Mouse (Mus musculus): Measurements from ENCODE around the gene Usp4. TPM values are rescaled to one million over a fixed set of nuclear protein-coding genes. Genes with fewer than 3 reads are reported as not detected.
A peak's percentile ranks its signal among the peaks of the same experiment; 100 is the strongest.

Usp4 gene
- polyA plus RNA-seq, 1 experiment from 2014 or later: 133 TPM

DNA sequence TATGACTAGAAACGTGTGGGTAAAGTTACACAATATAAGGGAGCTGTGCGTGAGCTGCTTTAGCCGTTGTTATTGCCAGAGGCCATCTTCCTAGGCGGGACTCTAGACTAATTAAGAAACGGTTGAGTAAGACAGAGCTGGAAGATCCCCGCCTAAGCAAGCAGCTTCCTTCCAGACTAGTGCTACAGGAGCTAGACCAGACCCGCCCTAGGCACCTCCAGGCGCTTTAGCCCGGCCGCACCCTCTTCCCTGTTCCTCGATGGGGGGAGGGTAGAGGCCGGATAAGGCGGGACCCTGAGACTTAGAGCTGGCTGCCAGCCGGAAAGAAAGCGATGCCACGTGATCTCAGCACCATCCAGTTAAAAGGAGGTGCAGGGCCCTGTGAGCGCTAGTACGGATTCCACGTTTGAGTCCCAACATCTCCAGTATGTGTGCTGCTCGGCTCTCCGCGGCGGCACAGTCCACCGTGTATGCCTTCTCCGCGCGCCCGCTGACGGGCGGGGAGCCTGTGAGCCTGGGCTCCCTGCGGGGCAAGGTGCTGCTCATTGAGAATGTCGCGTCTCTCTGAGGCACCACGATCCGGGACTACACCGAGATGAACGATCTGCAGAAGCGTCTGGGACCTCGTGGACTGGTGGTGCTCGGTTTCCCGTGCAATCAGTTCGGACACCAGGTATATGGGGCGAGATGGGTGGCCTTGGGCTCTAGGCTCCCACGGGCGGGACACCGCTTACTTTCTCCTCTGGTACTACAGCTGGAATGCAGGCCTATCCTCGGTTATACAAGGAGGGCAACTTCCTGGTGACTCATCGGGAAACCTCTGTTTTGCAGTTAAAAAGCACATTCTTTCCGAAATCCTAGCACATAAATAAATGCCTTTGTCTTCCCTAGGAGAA, 8.5 kb upstream of the Usp4 start, which contains the start of gene Gpx1:
Gene Gpx1 (plus strand): TSS at position 18 of the 896 bp plus-strand sequence.
- no peaks in the 10 kb centered on the region for H3K9me3 ChIP-seq (ENCODE audit: control insufficient read depth, low read length)
- H3K4me2 ChIP-seq (ENCODE audit: low read depth, severe bottlenecking): peak within 1 kb of the TSS; percentile 74
- H3K27ac ChIP-seq (replicated peaks; ENCODE audit: low read depth, low read length): peak within 1 kb of the TSS; percentile 93
- WGBS: under 1% methylated on average over 49 of the region's 49 CpGs
- no peaks in the 10 kb centered on the region for H3K27me3 ChIP-seq (ENCODE audit: control insufficient read depth, insufficient read depth, low read length)
- H3K4me1 ChIP-seq (ENCODE audit: control insufficient read depth, insufficient read depth, low read length): no peaks in the 10 kb centered on the region
- peak within 1 kb of the TSS; percentile 95 for H3K9ac ChIP-seq (ENCODE audit: low read length)
- DNase-seq (ENCODE audit: low spot score) (peak; percentile 93), ATAC-seq (ENCODE audit: insufficient number of reproducible peaks, low FRiP score, low TSS enrichment, low read depth) (peak; percentile 94)
- H3K4me3 ChIP-seq (ENCODE audit: low read depth, low read length): peak within 1 kb of the TSS; percentile 74
- H3K36me3 ChIP-seq (ENCODE audit: control insufficient read depth, insufficient read depth, low read length): peaks cover 8% of the 10 kb centered on the region

DNA sequence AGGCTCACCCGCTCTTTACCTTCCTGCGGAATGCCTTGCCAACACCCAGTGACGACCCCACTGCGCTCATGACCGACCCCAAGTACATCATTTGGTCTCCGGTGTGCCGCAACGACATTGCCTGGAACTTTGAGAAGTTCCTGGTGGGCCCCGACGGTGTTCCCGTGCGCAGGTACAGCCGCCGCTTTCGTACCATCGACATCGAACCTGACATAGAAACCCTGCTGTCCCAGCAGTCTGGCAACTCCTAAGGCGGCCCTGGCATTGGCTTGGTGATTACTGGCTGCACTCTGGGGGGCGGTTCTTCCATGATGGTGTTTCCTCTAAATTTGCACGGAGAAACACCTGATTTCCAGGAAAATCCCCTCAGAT, 7.8 kb upstream of the Usp4 start:
- H3K27ac ChIP-seq (replicated peaks; ENCODE audit: low read depth, low read length): peak overlapping the region; percentile 93
- ATAC-seq (ENCODE audit: insufficient number of reproducible peaks, low FRiP score, low TSS enrichment, low read depth) (no peak), DNase-seq (ENCODE audit: low spot score) (peak; percentile 41)
- H3K9ac ChIP-seq (ENCODE audit: low read length): peak overlapping the region; percentile 95
- peak overlapping the region; percentile 74 for H3K4me3 ChIP-seq (ENCODE audit: low read depth, low read length)
- peaks cover 6% of the 10 kb centered on the region for H3K36me3 ChIP-seq (ENCODE audit: control insufficient read depth, insufficient read depth, low read length)
- H3K9me3 ChIP-seq (ENCODE audit: control insufficient read depth, low read length): no peaks in the 10 kb centered on the region
- WGBS: 10% methylated on average over 20 of the region's 20 CpGs
- peak overlapping the region; percentile 74 for H3K4me2 ChIP-seq (ENCODE audit: low read depth, severe bottlenecking)
- H3K4me1 ChIP-seq (ENCODE audit: control insufficient read depth, insufficient read depth, low read length): no peaks in the 10 kb centered on the region
- no peaks in the 10 kb centered on the region for H3K27me3 ChIP-seq (ENCODE audit: control insufficient read depth, insufficient read depth, low read length)

DNA sequence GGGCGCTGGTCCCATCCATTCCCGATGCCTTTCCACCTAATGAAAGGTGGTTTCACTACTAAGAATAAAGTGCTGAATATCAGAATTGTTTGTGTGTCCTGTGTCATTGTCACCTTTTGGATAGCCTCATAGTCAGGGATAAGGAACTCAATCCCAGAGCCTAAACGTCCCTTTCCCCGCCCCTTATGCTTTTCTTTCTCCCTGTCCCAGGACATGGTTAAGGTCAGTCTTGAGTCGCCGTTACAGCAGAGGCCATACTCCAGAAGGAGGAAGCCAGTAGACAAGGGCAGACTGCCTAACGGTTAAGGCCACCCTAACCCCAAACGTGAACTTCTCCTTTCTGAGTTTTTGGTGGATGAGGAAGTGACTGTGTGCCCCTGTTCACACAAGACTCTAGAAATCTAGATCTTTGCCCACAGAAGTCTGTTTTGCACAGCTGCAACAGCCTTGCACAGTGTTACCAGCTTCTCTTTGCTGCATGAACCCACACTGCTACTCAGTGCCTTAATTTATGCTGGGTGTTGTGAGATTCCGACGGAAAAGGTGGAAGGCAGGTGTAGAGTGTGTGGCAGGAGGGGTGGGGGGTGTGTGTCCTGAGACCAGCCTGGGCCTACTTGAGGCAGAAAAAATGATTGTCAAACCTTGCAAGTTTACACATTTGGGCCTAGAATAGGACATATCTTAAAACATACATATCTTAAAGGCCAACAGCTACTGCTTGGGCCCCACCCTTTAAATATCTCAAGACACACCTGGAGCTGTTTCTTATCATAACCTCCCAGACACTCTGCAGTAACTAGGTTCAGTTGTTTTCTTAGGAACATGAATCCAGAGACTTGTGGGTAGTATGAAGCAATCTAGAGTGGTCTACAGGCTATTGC, 7.2 kb upstream of the Usp4 start:
- 66% methylated on average over 10 of the region's 10 CpGs for WGBS

DNA sequence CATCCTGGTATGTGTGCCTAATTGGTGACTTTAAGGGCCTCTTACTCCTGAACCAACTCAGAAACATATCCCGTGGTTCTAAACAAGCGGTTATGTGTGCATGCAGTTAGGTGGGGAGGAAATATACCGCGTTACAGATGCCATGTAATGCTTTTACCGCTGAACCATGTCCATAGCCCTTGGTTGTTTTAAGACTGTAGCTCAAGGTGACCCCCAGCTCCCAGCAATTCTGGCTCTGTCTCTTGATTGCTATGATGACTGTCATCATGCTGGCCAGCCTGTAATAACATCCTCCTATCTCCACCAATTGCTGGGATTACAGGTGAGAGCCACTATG, 6.5 kb upstream of the Usp4 start:
- H3K9me3 ChIP-seq (ENCODE audit: control insufficient read depth, low read length): no peaks in the 10 kb centered on the region
- DNase-seq (ENCODE audit: low spot score) (no peak), ATAC-seq (ENCODE audit: insufficient number of reproducible peaks, low FRiP score, low TSS enrichment, low read depth) (no peak)
- no peaks in the 10 kb centered on the region; the same call in 1 of the 2 replicates for H3K36me3 ChIP-seq (ENCODE audit: control insufficient read depth, insufficient read depth, low read length)
- WGBS: 92% methylated on average over 5 of the region's 5 CpGs
- no peaks in the 10 kb centered on the region for H3K27me3 ChIP-seq (ENCODE audit: control insufficient read depth, insufficient read depth, low read length)
- H3K9ac ChIP-seq (ENCODE audit: low read length): no peak overlapping the region
- H3K4me1 ChIP-seq (ENCODE audit: control insufficient read depth, insufficient read depth, low read length): no peaks in the 10 kb centered on the region
- no peak overlapping the region for H3K4me3 ChIP-seq (ENCODE audit: low read depth, low read length)
- no peak overlapping the region for H3K27ac ChIP-seq (replicated peaks; ENCODE audit: low read depth, low read length)
- H3K4me2 ChIP-seq (ENCODE audit: low read depth, severe bottlenecking): no peak overlapping the region

More for the DNA sequence above, 7.2 kb upstream of the Usp4 start:
- Histone ChIP-seq H3K4me2 (ENCODE audit: low read depth, severe bottlenecking) (peak overlapping the region; percentile 74), H3K9me3 (ENCODE audit: control insufficient read depth, low read length) (no peaks in the 10 kb centered on the region), H3K4me1 (ENCODE audit: control insufficient read depth, insufficient read depth, low read length) (no peaks in the 10 kb centered on the region), H3K27me3 (ENCODE audit: control insufficient read depth, insufficient read depth, low read length) (no peaks in the 10 kb centered on the region), H3K4me3 (ENCODE audit: low read depth, low read length) (peak overlapping the region; percentile 74), H3K9ac (ENCODE audit: low read length) (peak overlapping the region; percentile 95), H3K27ac (replicated peaks; ENCODE audit: low read depth, low read length) (no peak overlapping the region), H3K36me3 (ENCODE audit: control insufficient read depth, insufficient read depth, low read length) (no peaks in the 10 kb centered on the region; the same call in 1 of the 2 replicates)
- DNase-seq (ENCODE audit: low spot score) (no peak), ATAC-seq (ENCODE audit: insufficient number of reproducible peaks, low FRiP score, low TSS enrichment, low read depth) (no peak)

DNA sequence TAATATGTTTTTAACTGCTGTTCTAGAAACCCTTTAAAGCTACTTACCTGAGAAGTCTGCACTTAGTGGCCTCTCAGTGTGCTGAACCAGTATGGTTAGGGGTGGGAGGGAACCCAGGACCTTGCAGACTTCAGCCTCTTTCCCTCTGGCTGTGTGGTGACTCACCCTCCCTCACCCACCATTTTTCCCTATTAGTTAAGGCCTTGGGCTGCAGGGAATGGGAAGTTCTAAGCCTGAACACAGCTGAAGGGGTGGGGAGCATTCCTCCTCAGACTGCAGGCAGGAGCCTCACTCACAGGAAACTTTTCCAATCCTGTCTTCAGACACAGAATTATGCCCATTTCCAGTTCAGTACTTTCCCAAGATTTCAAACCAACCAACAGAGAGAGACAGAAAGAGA, 5.9 kb upstream of the Usp4 start:
- H3K36me3 ChIP-seq (ENCODE audit: control insufficient read depth, insufficient read depth, low read length): no peaks in the 10 kb centered on the region
- no peaks in the 10 kb centered on the region for H3K9me3 ChIP-seq (ENCODE audit: control insufficient read depth, low read length)
- ATAC-seq (ENCODE audit: insufficient number of reproducible peaks, low FRiP score, low TSS enrichment, low read depth) (no peak), DNase-seq (ENCODE audit: low spot score) (no peak)
- H3K4me1 ChIP-seq (ENCODE audit: control insufficient read depth, insufficient read depth, low read length): no peaks in the 10 kb centered on the region
- H3K9ac ChIP-seq (ENCODE audit: low read length): no peak overlapping the region
- no peak overlapping the region for H3K4me3 ChIP-seq (ENCODE audit: low read depth, low read length)
- H3K27me3 ChIP-seq (ENCODE audit: control insufficient read depth, insufficient read depth, low read length): no peaks in the 10 kb centered on the region
- H3K4me2 ChIP-seq (ENCODE audit: low read depth, severe bottlenecking): no peak overlapping the region
- H3K27ac ChIP-seq (replicated peaks; ENCODE audit: low read depth, low read length): no peak overlapping the region

DNA sequence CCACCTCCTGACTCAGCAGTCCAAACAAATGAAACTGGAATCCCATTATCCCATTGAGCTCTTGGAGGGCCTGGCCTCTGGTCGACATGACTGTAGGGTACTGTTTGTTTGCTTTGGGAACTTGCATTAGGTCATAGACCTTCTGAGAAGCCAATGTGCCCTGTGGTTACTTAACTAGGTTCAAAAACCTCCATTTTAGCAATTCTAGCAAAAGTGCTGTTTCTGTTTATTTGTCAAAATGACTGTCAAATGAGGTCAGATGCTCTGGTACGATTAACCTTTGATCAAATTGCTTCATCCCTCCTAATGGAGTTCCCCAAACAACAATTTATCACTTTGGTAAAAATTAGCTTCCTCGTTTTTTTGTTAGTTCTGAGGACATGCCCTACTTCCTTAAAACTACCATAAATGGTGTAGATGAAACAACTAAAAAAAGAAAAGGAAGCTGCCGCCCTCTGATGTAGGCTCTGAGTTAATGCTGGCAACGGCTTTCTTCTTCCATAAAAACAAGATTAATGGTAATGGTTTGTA, 5.3 kb upstream of the Usp4 start:
- DNase-seq (ENCODE audit: low spot score) (no peak), ATAC-seq (ENCODE audit: insufficient number of reproducible peaks, low FRiP score, low TSS enrichment, low read depth) (no peak)
- Histone ChIP-seq H3K4me3 (ENCODE audit: low read depth, low read length) (no peak overlapping the region), H3K36me3 (ENCODE audit: control insufficient read depth, insufficient read depth, low read length) (no peaks in the 10 kb centered on the region), H3K4me2 (ENCODE audit: low read depth, severe bottlenecking) (no peak overlapping the region), H3K4me1 (ENCODE audit: control insufficient read depth, insufficient read depth, low read length) (no peaks in the 10 kb centered on the region), H3K9me3 (ENCODE audit: control insufficient read depth, low read length) (no peaks in the 10 kb centered on the region), H3K9ac (ENCODE audit: low read length) (no peak overlapping the region), H3K27me3 (ENCODE audit: control insufficient read depth, insufficient read depth, low read length) (no peaks in the 10 kb centered on the region), H3K27ac (replicated peaks; ENCODE audit: low read depth, low read length) (no peak overlapping the region)
- WGBS: 36% methylated on average over 5 of the region's 5 CpGs

DNA sequence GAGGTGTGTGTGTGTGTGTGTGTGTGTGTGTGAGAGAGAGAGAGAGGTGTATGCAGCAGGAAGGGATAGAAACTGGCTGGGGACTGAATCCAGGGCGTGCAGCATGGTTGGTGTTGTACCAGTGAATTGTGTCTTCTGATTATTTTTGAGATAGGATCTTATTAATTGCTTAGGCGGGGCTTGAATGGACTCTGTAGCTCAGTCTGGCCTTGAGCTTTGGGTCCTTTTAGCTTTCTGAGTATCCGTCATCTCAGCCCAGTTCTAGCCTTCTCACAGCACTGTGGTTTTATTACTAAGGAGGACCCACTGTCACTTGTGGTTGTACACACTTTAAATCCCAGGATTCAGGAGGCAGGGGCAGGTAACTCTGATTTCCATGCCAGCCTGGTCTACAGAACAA, 4.3 kb upstream of the Usp4 start:
- Histone ChIP-seq H3K36me3 (ENCODE audit: control insufficient read depth, insufficient read depth, low read length) (no peaks in the 10 kb centered on the region), H3K27me3 (ENCODE audit: control insufficient read depth, insufficient read depth, low read length) (no peaks in the 10 kb centered on the region), H3K9me3 (ENCODE audit: control insufficient read depth, low read length) (no peaks in the 10 kb centered on the region), H3K4me2 (ENCODE audit: low read depth, severe bottlenecking) (no peak overlapping the region), H3K4me3 (ENCODE audit: low read depth, low read length) (no peak overlapping the region), H3K27ac (replicated peaks; ENCODE audit: low read depth, low read length) (no peak overlapping the region), H3K4me1 (ENCODE audit: control insufficient read depth, insufficient read depth, low read length) (no peaks in the 10 kb centered on the region), H3K9ac (ENCODE audit: low read length) (no peak overlapping the region)
- ATAC-seq (ENCODE audit: insufficient number of reproducible peaks, low FRiP score, low TSS enrichment, low read depth) (no peak), DNase-seq (ENCODE audit: low spot score) (no peak)
- WGBS: 86% methylated on average over 3 of the region's 3 CpGs

DNA sequence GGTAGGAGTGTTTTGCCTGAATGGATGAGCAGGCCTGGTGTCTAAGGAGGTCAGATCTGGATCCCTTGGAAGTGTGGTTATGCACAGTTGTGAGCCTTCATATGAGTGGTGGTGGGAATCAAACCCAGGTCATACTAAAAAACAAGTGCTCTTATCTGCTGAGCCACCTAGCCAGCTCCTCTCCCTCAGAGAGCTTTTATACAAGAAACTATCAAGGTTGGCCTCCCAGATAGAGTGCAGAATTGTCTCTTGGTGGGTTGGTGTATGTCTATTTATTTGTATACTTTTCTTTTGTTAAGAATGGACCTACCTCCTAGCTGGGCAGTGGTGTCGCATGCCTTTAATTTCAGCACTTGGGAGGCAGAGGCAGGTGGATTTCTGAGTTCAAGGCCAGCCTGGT, 3.8 kb upstream of the Usp4 start:
- Histone ChIP-seq H3K9me3 (ENCODE audit: control insufficient read depth, low read length) (no peaks in the 10 kb centered on the region), H3K36me3 (ENCODE audit: control insufficient read depth, insufficient read depth, low read length) (no peaks in the 10 kb centered on the region), H3K4me1 (ENCODE audit: control insufficient read depth, insufficient read depth, low read length) (no peaks in the 10 kb centered on the region), H3K27me3 (ENCODE audit: control insufficient read depth, insufficient read depth, low read length) (no peaks in the 10 kb centered on the region), H3K4me3 (ENCODE audit: low read depth, low read length) (no peak overlapping the region), H3K27ac (replicated peaks; ENCODE audit: low read depth, low read length) (no peak overlapping the region), H3K9ac (ENCODE audit: low read length) (no peak overlapping the region), H3K4me2 (ENCODE audit: low read depth, severe bottlenecking) (no peak overlapping the region)
- DNase-seq (ENCODE audit: low spot score): no peak
- 93% methylated on average over 1 of the region's 1 CpGs for WGBS
- ATAC-seq (ENCODE audit: insufficient number of reproducible peaks, low FRiP score, low TSS enrichment, low read depth): no peak

Data from limb, embryonic 11.5 days (tissue).